Mouse (Mus musculus): ENCODE measurements around the gene Agrp.

Gene Agrp

GRCm38 (mm10) chr8:105636963-105637510 is at the start of gene Agrp:
Agrp (minus strand) TSS chr8:105637393.
- no peak for DNase-seq (ENCODE audit: low read depth, low spot score)

GRCm38 (mm10) chr8:105686551-105686950 is 49.4 kb upstream of the Agrp start:
- no peak for DNase-seq (ENCODE audit: low read depth, low spot score)

GRCm38 (mm10) chr8:105685796-105686308 is 48.7 kb upstream of the Agrp start, which contains the start of gene Carmil2:
Carmil2 (plus strand) TSS chr8:105686274.
- no peak for DNase-seq (ENCODE audit: low read depth, low spot score)

- no peak for DNase-seq (ENCODE audit: low read depth, low spot score)
These were observed 48.1 kb upstream of the Agrp start for GRCm38 (mm10) chr8:105685325-105685724.

- no peak for DNase-seq (ENCODE audit: low read depth, low spot score)
These were observed 40.7 kb upstream of the Agrp start for GRCm38 (mm10) chr8:105677891-105678290.

GRCm38 (mm10) chr8:105661167-105661566 is 24.0 kb upstream of the Agrp start:
- no peak for DNase-seq (ENCODE audit: low read depth, low spot score)

GRCm38 (mm10) chr8:105657641-105658040 is 20.4 kb upstream of the Agrp start:
- DNase-seq (ENCODE audit: low read depth, low spot score) = no peak

- DNase-seq (ENCODE audit: low read depth, low spot score) = no peak
These were observed 11.7 kb upstream of the Agrp start for GRCm38 (mm10) chr8:105648929-105649328.

GRCm38 (mm10) chr8:105645205-105645604 is 8.0 kb upstream of the Agrp start:
- no peak for DNase-seq (ENCODE audit: low read depth, low spot score)

- DNase-seq (ENCODE audit: low read depth, low spot score) = no peak
These were observed 3.3 kb upstream of the Agrp start for GRCm38 (mm10) chr8:105640511-105640910.

GRCm38 (mm10) chr8:105639835-105640234 is 2.6 kb upstream of the Agrp start:
- DNase-seq (ENCODE audit: low read depth, low spot score) = no peak

- no peak for DNase-seq (ENCODE audit: low read depth, low spot score)
These were observed 1.3 kb upstream of the Agrp start for GRCm38 (mm10) chr8:105638510-105638909.

- no peak for DNase-seq (ENCODE audit: low read depth, low spot score)
These were observed 428 bp upstream of the Agrp start for GRCm38 (mm10) chr8:105637601-105638041.

- DNase-seq (ENCODE audit: low read depth, low spot score) = peak; percentile 79
These were observed 903 bp downstream of the Agrp start, which contains the start of gene Ctcf for GRCm38 (mm10) chr8:105636018-105636962. Ctcf (plus strand) TSS chr8:105636568.

GRCm38 (mm10) chr8:105635481-105635880 is 1.7 kb downstream of the Agrp start:
- no peak for DNase-seq (ENCODE audit: low read depth, low spot score)

- no peak for DNase-seq (ENCODE audit: low read depth, low spot score)
These were observed 2.3 kb downstream of the Agrp start for GRCm38 (mm10) chr8:105634771-105635458.

- no peak for DNase-seq (ENCODE audit: low read depth, low spot score)
These were observed 7.9 kb downstream of the Agrp start for GRCm38 (mm10) chr8:105629337-105629736.

GRCm38 (mm10) chr8:105626086-105626485 is 11.1 kb downstream of the Agrp start:
- DNase-seq (ENCODE audit: low read depth, low spot score) = no peak

GRCm38 (mm10) chr8:105624831-105625230 is 12.4 kb downstream of the Agrp start:
- no peak for DNase-seq (ENCODE audit: low read depth, low spot score)

GRCm38 (mm10) chr8:105624401-105624800 is 12.8 kb downstream of the Agrp start:
- peak; percentile 94 for DNase-seq (ENCODE audit: low read depth, low spot score)

- no peak for DNase-seq (ENCODE audit: low read depth, low spot score)
These were observed 13.4 kb downstream of the Agrp start for GRCm38 (mm10) chr8:105623679-105624245.

GRCm38 (mm10) chr8:105623118-105623517 is 14.1 kb downstream of the Agrp start:
- no peak for DNase-seq (ENCODE audit: low read depth, low spot score)

All from telencephalon, adult 2 months (tissue).